Mouse (Mus musculus) heart, adult 2 months (tissue): Measurements from ENCODE around the gene Arhgef6.

Source experiments
- CTCF ChIP-seq: fragments of 200-600 bp; IDR thresholded peaks from 2 replicates; pipeline ENCODE4 v1.8.1; 2022; ENCODE audit warnings: antibody characterized with exemption, mild to moderate bottlenecking, moderate library complexity
- EP300 ChIP-seq: fragments of 200-500 bp; IDR thresholded peaks from 2 replicates; pipeline ENCODE4 v1.6.1; 2011; ENCODE audit warnings: low read depth, low read length, control low read depth; ENCODE audit not compliant: insufficient read depth

DNA sequence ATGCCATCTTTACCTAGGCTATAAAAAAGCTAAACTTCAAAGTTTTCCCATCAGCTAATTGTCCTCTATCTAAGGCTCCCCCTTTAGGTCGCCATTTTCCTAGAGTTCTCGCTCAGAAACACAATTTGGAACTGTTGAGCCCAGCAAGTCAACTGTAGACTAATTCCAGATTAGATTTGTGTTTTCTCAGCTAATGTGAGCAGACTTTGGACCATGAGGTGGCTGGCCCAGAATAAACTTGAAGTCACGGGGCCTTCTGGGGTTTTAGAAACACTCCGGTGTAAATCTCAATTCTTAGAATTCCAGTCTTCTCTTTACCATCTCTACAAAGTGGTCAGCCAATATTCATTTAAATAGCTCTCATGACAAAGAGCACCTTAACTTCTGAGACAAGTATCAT is 123.0 kb downstream of the Arhgef6 start:
- TF ChIP-seq EP300 (no peak), CTCF (no peak)
